Mouse (Mus musculus) hindbrain, embryonic 12.5 days (tissue): ENCODE results near the gene Dbndd2. TPM values are rescaled to one million over a fixed set of nuclear protein-coding genes. Genes with fewer than 3 reads are reported as not detected.

ENCODE experiments used
- ATAC-seq: fragments of 200-750 bp; cut with Nextera tagmentation; 2 replicates; pipeline ENCODE4 v1.8.0; 2017; ENCODE audit warnings: moderate TSS enrichment; ENCODE audit not compliant: low FRiP score
- H3K27ac ChIP-seq: fragments of 300-500 bp; sonication (generic); 2 replicates; pipeline ENCODE4 v1.5.1; 2016; ENCODE audit warnings: mild to moderate bottlenecking
- H3K27me3 ChIP-seq: fragments of 300-500 bp; sonication (generic); 2 replicates; pipeline ENCODE4 v1.6.1; 2016; ENCODE audit warnings: mild to moderate bottlenecking
- H3K36me3 ChIP-seq: fragments of 300-500 bp; sonication (generic); 2 replicates; pipeline ENCODE4 v1.6.1; 2016; ENCODE audit warnings: mild to moderate bottlenecking
- H3K4me1 ChIP-seq: fragments of 300-500 bp; sonication (generic); 2 replicates; pipeline ENCODE4 v1.6.1; 2016
- H3K4me2 ChIP-seq: fragments of 300-500 bp; sonication (generic); replicated peaks from 2 replicates; pipeline ENCODE4 v1.6.1; 2016; ENCODE audit warnings: mild to moderate bottlenecking
- H3K4me3 ChIP-seq: fragments of 300-500 bp; sonication (generic); 2 replicates; pipeline ENCODE4 v1.5.1; 2016; ENCODE audit warnings: mild to moderate bottlenecking
- H3K9ac ChIP-seq: fragments of 300-500 bp; sonication (generic); 2 replicates; pipeline ENCODE4 v1.6.1; 2016; ENCODE audit warnings: mild to moderate bottlenecking, moderate library complexity
- H3K9me3 ChIP-seq: fragments of 300-500 bp; sonication (generic); replicated peaks from 2 replicates; pipeline ENCODE4 v1.6.1; 2016; ENCODE audit warnings: mild to moderate bottlenecking
- WGBS: fragments of 180-500 bp; shearing (Covaris S2); methylation state at CpG from one replicate; pipeline ENCODE4 v1.1.7; 2016; 5-methylcytosine and 5-hydroxymethylcytosine counted together
- polyA plus RNA-seq: library from polyadenylated mRNA; unstranded; fragments of >200 nt; fragmentation: Nextera tagmentation; extraction: Ambion mirVana; gene quantifications from 2 replicates; pipeline ENCODE4 v1.2.1, GENCODE M21; 2016

The Dbndd2 gene
- 5.1 and 7.2 TPM in 2 replicates for polyA plus RNA-seq

GRCm38 (mm10) chr2:164485681-164486257, at the start of gene Dbndd2:
TSS of gene Dbndd2 (plus strand) at chr2:164486106.
- whole genome bisulfite sequencing, result 1% methylated on average over 26 of the region's 26 CpGs
- peaks cover 16% of the 10 kb centered on the region for H3K4me1 ChIP-seq
- peak; percentile 58 for ATAC-seq
- no peak within 1 kb of the TSS for H3K27ac ChIP-seq
- 0 out of 2 replicates have a peak, but pooled peaks cover 6% of the 10 kb centered on the region for H3K36me3 ChIP-seq
- H3K27me3 ChIP-seq, result peaks cover 45% of the 10 kb centered on the region
- peak within 1 kb of the TSS; percentile 99 for H3K4me2 ChIP-seq
- H3K9me3 ChIP-seq, result no peaks in the 10 kb centered on the region
- H3K9ac ChIP-seq, result peak within 1 kb of the TSS; percentile 72
- H3K4me3 ChIP-seq, result peak within 1 kb of the TSS; percentile 62

GRCm38 (mm10) chr2:164436215-164436913, 49.5 kb upstream of the Dbndd2 start:
- no peak for ATAC-seq
- WGBS, result 25% methylated on average over 8 of the region's 8 CpGs

GRCm38 (mm10) chr2:164436961-164437360, 48.9 kb upstream of the Dbndd2 start:
- no peaks in the 10 kb centered on the region for H3K9me3 ChIP-seq
- no peak for ATAC-seq
- WGBS, result 52% methylated on average over 3 of the region's 3 CpGs
- no peak overlapping the region for H3K9ac ChIP-seq
- H3K27ac ChIP-seq, result 0 out of 2 replicates have a peak overlapping the region, but pooled peaks have one; percentile 48
- H3K4me1 ChIP-seq, result peaks cover 27% of the 10 kb centered on the region
- H3K27me3 ChIP-seq, result peaks cover 16% of the 10 kb centered on the region
- H3K36me3 ChIP-seq, result no peaks in the 10 kb centered on the region
- no peak overlapping the region for H3K4me2 ChIP-seq
- H3K4me3 ChIP-seq, result no peak overlapping the region

More at GRCm38 (mm10) chr2:164436215-164436913, 49.5 kb upstream of the Dbndd2 start:
- no peak overlapping the region for H3K4me3 ChIP-seq
- no peak overlapping the region for H3K9ac ChIP-seq
- no peaks in the 10 kb centered on the region for H3K36me3 ChIP-seq
- H3K9me3 ChIP-seq, result no peaks in the 10 kb centered on the region
- H3K4me2 ChIP-seq, result no peak overlapping the region
- 0 out of 2 replicates have a peak overlapping the region, but pooled peaks have one; percentile 48 for H3K27ac ChIP-seq
- peaks cover 10% of the 10 kb centered on the region for H3K27me3 ChIP-seq
- H3K4me1 ChIP-seq, result peaks cover 25% of the 10 kb centered on the region

- H3K4me3 ChIP-seq, result no peak overlapping the region
Measured at GRCm38 (mm10) chr2:164437710-164438109, 48.2 kb upstream of the Dbndd2 start.

GRCm38 (mm10) chr2:164438257-164438656, 47.6 kb upstream of the Dbndd2 start:
- no peak overlapping the region for H3K9ac ChIP-seq
- H3K27me3 ChIP-seq, result peaks cover 18% of the 10 kb centered on the region
- no peak for ATAC-seq
- 71% methylated on average over 8 of the region's 8 CpGs for WGBS
- H3K4me3 ChIP-seq, result no peak overlapping the region
- no peaks in the 10 kb centered on the region for H3K36me3 ChIP-seq
- H3K9me3 ChIP-seq, result no peaks in the 10 kb centered on the region
- no peak overlapping the region for H3K4me2 ChIP-seq
- no peak overlapping the region for H3K27ac ChIP-seq
- peaks cover 33% of the 10 kb centered on the region for H3K4me1 ChIP-seq

More at GRCm38 (mm10) chr2:164437710-164438109, 48.2 kb upstream of the Dbndd2 start:
- ATAC-seq, result no peak
- H3K9me3 ChIP-seq, result no peaks in the 10 kb centered on the region
- no peak overlapping the region for H3K27ac ChIP-seq
- peaks cover 18% of the 10 kb centered on the region for H3K27me3 ChIP-seq
- H3K4me2 ChIP-seq, result no peak overlapping the region
- WGBS, result 76% methylated on average over 6 of the region's 6 CpGs
- no peaks in the 10 kb centered on the region for H3K36me3 ChIP-seq
- no peak overlapping the region for H3K9ac ChIP-seq
- peaks cover 28% of the 10 kb centered on the region for H3K4me1 ChIP-seq

- Histone ChIP-seq H3K36me3 (no peaks in the 10 kb centered on the region), H3K27me3 (peaks cover 18% of the 10 kb centered on the region), H3K4me1 (peaks cover 38% of the 10 kb centered on the region), H3K9me3 (no peaks in the 10 kb centered on the region), H3K4me2 (no peak overlapping the region), H3K9ac (no peak overlapping the region), H3K4me3 (no peak overlapping the region), H3K27ac (no peak overlapping the region)
- no peak for ATAC-seq
- 70% methylated on average over 3 of the region's 3 CpGs for WGBS
Measured at GRCm38 (mm10) chr2:164439001-164439421, 46.9 kb upstream of the Dbndd2 start.

- Histone ChIP-seq H3K36me3 (no peaks in the 10 kb centered on the region), H3K9me3 (no peaks in the 10 kb centered on the region), H3K27me3 (peaks cover 14% of the 10 kb centered on the region), H3K9ac (no peak overlapping the region), H3K4me3 (no peak overlapping the region), H3K27ac (no peak overlapping the region), H3K4me1 (peaks cover 38% of the 10 kb centered on the region), H3K4me2 (no peak overlapping the region)
- ATAC-seq, result no peak
- 82% methylated on average over 5 of the region's 5 CpGs for WGBS
Measured at GRCm38 (mm10) chr2:164440314-164440713, 45.6 kb upstream of the Dbndd2 start.

- Histone ChIP-seq H3K9me3 (no peaks in the 10 kb centered on the region), H3K36me3 (no peaks in the 10 kb centered on the region), H3K4me2 (peak overlapping the region; percentile 91; the same call in 1 of the 2 replicates), H3K27ac (no peak overlapping the region), H3K27me3 (peaks cover 14% of the 10 kb centered on the region), H3K4me1 (peaks cover 35% of the 10 kb centered on the region), H3K9ac (no peak overlapping the region), H3K4me3 (no peak overlapping the region)
- ATAC-seq, result no peak
- WGBS, result 38% methylated on average over 8 of the region's 8 CpGs
Measured at GRCm38 (mm10) chr2:164441155-164441554, 44.8 kb upstream of the Dbndd2 start.

GRCm38 (mm10) chr2:164441731-164442130, 44.2 kb upstream of the Dbndd2 start:
- H3K9me3 ChIP-seq, result no peaks in the 10 kb centered on the region
- H3K4me3 ChIP-seq, result 0 out of 2 replicates have a peak overlapping the region, but pooled peaks have one; percentile 50
- no peak overlapping the region for H3K9ac ChIP-seq
- WGBS, result 24% methylated on average over 7 of the region's 7 CpGs
- H3K4me1 ChIP-seq, result peaks cover 35% of the 10 kb centered on the region
- no peak overlapping the region for H3K27ac ChIP-seq
- no peak for ATAC-seq
- H3K27me3 ChIP-seq, result peaks cover 14% of the 10 kb centered on the region
- H3K4me2 ChIP-seq, result peak overlapping the region; percentile 91
- no peaks in the 10 kb centered on the region for H3K36me3 ChIP-seq

- H3K4me2 ChIP-seq, result peak overlapping the region; percentile 91
- peaks cover 14% of the 10 kb centered on the region for H3K27me3 ChIP-seq
- no peaks in the 10 kb centered on the region for H3K36me3 ChIP-seq
- peak overlapping the region; percentile 68 for H3K9ac ChIP-seq
- peaks cover 31% of the 10 kb centered on the region for H3K4me1 ChIP-seq
- ATAC-seq, result peak; percentile 32; the same call in 1 of the 2 replicates
- no peaks in the 10 kb centered on the region for H3K9me3 ChIP-seq
- H3K27ac ChIP-seq, result no peak overlapping the region
- peak overlapping the region; percentile 50 for H3K4me3 ChIP-seq
- WGBS, result 3% methylated on average over 29 of the region's 29 CpGs
Measured at GRCm38 (mm10) chr2:164442315-164443050, 43.4 kb upstream of the Dbndd2 start.

GRCm38 (mm10) chr2:164443051-164443437, 42.9 kb upstream of the Dbndd2 start:
- Histone ChIP-seq H3K4me2 (peak overlapping the region; percentile 91), H3K4me3 (peak overlapping the region; percentile 50), H3K9ac (peak overlapping the region; percentile 68), H3K27me3 (peaks cover 14% of the 10 kb centered on the region), H3K9me3 (no peaks in the 10 kb centered on the region), H3K36me3 (no peaks in the 10 kb centered on the region), H3K4me1 (peaks cover 31% of the 10 kb centered on the region), H3K27ac (no peak overlapping the region)
- peak; percentile 87 for ATAC-seq
- WGBS, result under 1% methylated on average over 26 of the region's 26 CpGs

GRCm38 (mm10) chr2:164443460-164444000, 42.4 kb upstream of the Dbndd2 start, which contains the start of gene Sdc4:
TSS of gene Sdc4 (minus strand) at chr2:164443887.
- peak; percentile 38; the same call in 1 of the 2 replicates for ATAC-seq
- H3K36me3 ChIP-seq, result no peaks in the 10 kb centered on the region
- peaks cover 31% of the 10 kb centered on the region for H3K4me1 ChIP-seq
- WGBS, result 6% methylated on average over 18 of the region's 18 CpGs
- H3K27ac ChIP-seq, result no peak within 1 kb of the TSS
- peak within 1 kb of the TSS; percentile 91 for H3K4me2 ChIP-seq
- H3K27me3 ChIP-seq, result peaks cover 14% of the 10 kb centered on the region
- H3K9me3 ChIP-seq, result no peaks in the 10 kb centered on the region
- H3K4me3 ChIP-seq, result peak within 1 kb of the TSS; percentile 50
- H3K9ac ChIP-seq, result peak within 1 kb of the TSS; percentile 68
